Mouse (Mus musculus) embryonic facial prominence, embryonic 13.5 days (tissue): Measurements from ENCODE around the gene Med13l. TPM values are rescaled to one million over a fixed set of nuclear protein-coding genes. Genes with fewer than 3 reads are reported as not detected.

Experiments
- ATAC-seq: fragments of 200-750 bp; cut with Nextera tagmentation; 2 replicates; pipeline ENCODE4 v1.8.0; 2017; ENCODE audit warnings: low read depth; ENCODE audit not compliant: insufficient number of reproducible peaks, insufficient read depth, low FRiP score, low TSS enrichment
- H3K27ac ChIP-seq: fragments of 300-500 bp; sonication (generic); 2 replicates; pipeline ENCODE4 v1.5.1; 2015; ENCODE audit warnings: moderate library complexity, mild to moderate bottlenecking, inconsistent platforms
- H3K27me3 ChIP-seq: fragments of 300-500 bp; sonication (generic); 2 replicates; pipeline ENCODE4 v1.6.1; 2015; ENCODE audit warnings: mild to moderate bottlenecking, inconsistent platforms
- H3K36me3 ChIP-seq: fragments of 300-500 bp; sonication (generic); 2 replicates; pipeline ENCODE4 v1.6.1; 2015; ENCODE audit warnings: mild to moderate bottlenecking, inconsistent platforms
- H3K4me1 ChIP-seq: fragments of 300-500 bp; sonication (generic); 2 replicates; pipeline ENCODE4 v1.6.1; 2015; ENCODE audit warnings: inconsistent platforms
- H3K4me2 ChIP-seq: fragments of 300-500 bp; sonication (generic); 2 replicates; pipeline ENCODE4 v1.6.1; 2015; ENCODE audit warnings: moderate library complexity, mild to moderate bottlenecking, inconsistent platforms
- H3K4me3 ChIP-seq: fragments of 300-500 bp; sonication (generic); 2 replicates; pipeline ENCODE4 v1.5.1; 2015; ENCODE audit warnings: mild to moderate bottlenecking, inconsistent platforms
- H3K9ac ChIP-seq: fragments of 300-500 bp; sonication (generic); 2 replicates; pipeline ENCODE4 v1.6.1; 2015; ENCODE audit warnings: mild to moderate bottlenecking, inconsistent platforms
- H3K9me3 ChIP-seq: fragments of 300-500 bp; sonication (generic); 2 replicates; pipeline ENCODE4 v1.6.1; 2016; ENCODE audit warnings: inconsistent platforms
- WGBS: fragments of 180-500 bp; shearing (Covaris S2); methylation state at CpG from one replicate; pipeline ENCODE4 v1.1.7; 2015; ENCODE audit warnings: mixed read lengths; 5-methylcytosine and 5-hydroxymethylcytosine counted together
- polyA plus RNA-seq: library from polyadenylated mRNA; unstranded; fragments of >200 nt; fragmentation: Nextera tagmentation; extraction: Ambion mirVana; gene quantifications from 2 replicates; pipeline ENCODE4 v1.2.1, GENCODE M21; 2015

Med13l gene
- polyA plus RNA-seq, 1 experiment from 2014 or later = 16.6 TPM

- Histone ChIP-seq H3K9ac (peak overlapping the region; percentile 49; the same call in 1 of the 2 replicates), H3K4me1 (peaks cover 65% of the 10 kb centered on the region)
Measured at GRCm38 (mm10) chr5:118635476-118636187, 75.2 kb downstream of the Med13l start.

GRCm38 (mm10) chr5:118636399-118637369, 76.2 kb downstream of the Med13l start:
- Histone ChIP-seq H3K4me1 (peaks cover 67% of the 10 kb centered on the region), H3K36me3 (no peaks in the 10 kb centered on the region), H3K4me2 (no peak overlapping the region), H3K9me3 (no peaks in the 10 kb centered on the region), H3K9ac (no peak overlapping the region), H3K27me3 (no peaks in the 10 kb centered on the region), H3K4me3 (no peak overlapping the region), H3K27ac (no peak overlapping the region)
- no peak for ATAC-seq
- WGBS = 85% methylated on average over 16 of the region's 16 CpGs

More at GRCm38 (mm10) chr5:118635476-118636187, 75.2 kb downstream of the Med13l start:
- H3K9me3 ChIP-seq = no peaks in the 10 kb centered on the region
- peak overlapping the region; percentile 44; the same call in 1 of the 2 replicates for H3K27ac ChIP-seq
- 7% methylated on average over 11 of the region's 11 CpGs for WGBS
- peak overlapping the region; percentile 24 for H3K4me2 ChIP-seq
- no peak for ATAC-seq
- H3K4me3 ChIP-seq = no peak overlapping the region
- H3K36me3 ChIP-seq = no peaks in the 10 kb centered on the region
- H3K27me3 ChIP-seq = no peaks in the 10 kb centered on the region

DNA sequence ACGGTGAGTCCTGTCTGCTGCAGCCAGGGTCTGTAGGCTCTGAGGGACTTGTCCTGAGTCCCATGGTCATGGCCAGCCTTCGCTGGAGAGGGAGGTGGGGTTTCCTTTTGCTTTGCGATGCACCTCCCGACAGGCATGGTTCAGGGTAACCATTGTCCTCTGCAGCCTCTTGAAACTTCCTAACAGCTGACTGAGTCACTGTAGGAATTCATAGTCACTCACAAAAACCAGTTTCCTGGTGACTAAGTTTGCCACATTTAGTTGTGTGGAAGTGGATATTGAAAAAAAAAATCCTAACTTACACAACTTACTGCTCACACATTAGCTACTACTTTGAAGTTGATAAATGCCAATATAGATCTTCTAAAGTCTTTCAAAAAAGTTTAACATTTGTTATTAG, 77.5 kb downstream of the Med13l start:
- no peak for ATAC-seq
- no peaks in the 10 kb centered on the region for H3K36me3 ChIP-seq
- no peak overlapping the region for H3K4me2 ChIP-seq
- peaks cover 61% of the 10 kb centered on the region for H3K4me1 ChIP-seq
- no peaks in the 10 kb centered on the region for H3K27me3 ChIP-seq
- H3K9me3 ChIP-seq = no peaks in the 10 kb centered on the region
- WGBS = 70% methylated on average over 4 of the region's 4 CpGs
- no peak overlapping the region for H3K9ac ChIP-seq
- no peak overlapping the region for H3K4me3 ChIP-seq
- no peak overlapping the region for H3K27ac ChIP-seq

- Histone ChIP-seq H3K27me3 (no peaks in the 10 kb centered on the region), H3K4me3 (no peak overlapping the region), H3K9ac (no peak overlapping the region), H3K27ac (peak overlapping the region; percentile 33; the same call in 1 of the 2 replicates), H3K9me3 (no peaks in the 10 kb centered on the region), H3K36me3 (no peaks in the 10 kb centered on the region), H3K4me2 (no peak overlapping the region), H3K4me1 (peaks cover 62% of the 10 kb centered on the region)
- 72% methylated on average over 9 of the region's 9 CpGs for WGBS
- no peak for ATAC-seq
Measured at GRCm38 (mm10) chr5:118638534-118639109, 78.1 kb downstream of the Med13l start.

DNA sequence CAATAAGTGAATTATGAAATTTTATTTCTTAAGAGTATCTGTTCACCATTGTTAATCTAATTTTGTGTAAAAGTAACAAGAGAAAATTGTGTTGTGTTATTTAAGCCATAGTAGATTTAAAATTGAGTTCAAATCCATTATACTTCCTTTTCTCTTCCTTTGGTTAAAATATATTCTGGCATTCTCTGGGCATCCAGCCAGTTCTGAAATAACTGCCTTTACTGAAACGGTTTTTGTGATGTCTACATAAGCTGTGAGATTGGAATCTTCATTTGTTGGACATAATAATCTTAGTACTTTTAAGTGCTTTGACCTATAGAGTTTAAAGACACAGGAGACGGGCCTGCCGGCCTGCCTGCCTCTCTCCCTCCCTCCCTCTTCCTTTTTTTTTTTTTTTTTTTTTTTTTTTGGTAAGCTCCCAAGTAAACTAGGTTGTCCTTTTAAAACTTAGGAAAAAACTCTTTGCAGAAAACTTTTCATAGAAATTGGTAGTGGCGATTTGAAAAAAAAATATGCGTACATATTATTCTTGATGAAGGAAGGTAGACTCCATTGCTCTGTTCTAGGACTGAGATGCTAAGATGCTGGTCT, 78.7 kb downstream of the Med13l start:
- Histone ChIP-seq H3K4me1 (peaks cover 58% of the 10 kb centered on the region), H3K4me3 (no peak overlapping the region), H3K9ac (no peak overlapping the region), H3K27ac (no peak overlapping the region), H3K27me3 (no peaks in the 10 kb centered on the region), H3K9me3 (no peaks in the 10 kb centered on the region), H3K4me2 (no peak overlapping the region), H3K36me3 (no peaks in the 10 kb centered on the region)
- WGBS = 38% methylated on average over 5 of the region's 5 CpGs
- no peak for ATAC-seq

DNA sequence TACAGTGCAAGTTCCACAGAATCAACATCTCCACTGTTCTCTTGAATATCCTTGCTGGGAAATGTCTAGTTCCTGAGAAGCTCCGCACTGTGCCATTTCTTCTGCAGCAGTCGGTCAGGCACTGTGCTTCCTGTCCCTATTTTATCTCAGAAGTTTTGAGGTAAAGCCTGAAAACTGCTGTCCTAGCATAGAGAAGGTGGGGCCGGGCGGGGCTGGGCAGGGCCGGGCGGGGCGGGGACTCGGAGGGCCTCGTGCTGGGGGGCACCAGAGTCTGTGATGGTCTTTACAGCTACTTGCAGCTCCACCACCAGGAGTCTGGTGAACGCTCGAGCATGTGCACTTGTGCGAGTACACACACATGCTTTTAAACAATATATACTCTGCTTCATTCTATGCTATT, 83.6 kb downstream of the Med13l start:
- no peaks in the 10 kb centered on the region for H3K9me3 ChIP-seq
- 82% methylated on average over 12 of the region's 12 CpGs for WGBS
- no peaks in the 10 kb centered on the region for H3K27me3 ChIP-seq
- peaks cover 52% of the 10 kb centered on the region for H3K4me1 ChIP-seq
- H3K4me2 ChIP-seq = no peak overlapping the region
- no peak overlapping the region for H3K27ac ChIP-seq
- H3K4me3 ChIP-seq = no peak overlapping the region
- H3K36me3 ChIP-seq = no peaks in the 10 kb centered on the region
- H3K9ac ChIP-seq = no peak overlapping the region
- ATAC-seq = no peak

DNA sequence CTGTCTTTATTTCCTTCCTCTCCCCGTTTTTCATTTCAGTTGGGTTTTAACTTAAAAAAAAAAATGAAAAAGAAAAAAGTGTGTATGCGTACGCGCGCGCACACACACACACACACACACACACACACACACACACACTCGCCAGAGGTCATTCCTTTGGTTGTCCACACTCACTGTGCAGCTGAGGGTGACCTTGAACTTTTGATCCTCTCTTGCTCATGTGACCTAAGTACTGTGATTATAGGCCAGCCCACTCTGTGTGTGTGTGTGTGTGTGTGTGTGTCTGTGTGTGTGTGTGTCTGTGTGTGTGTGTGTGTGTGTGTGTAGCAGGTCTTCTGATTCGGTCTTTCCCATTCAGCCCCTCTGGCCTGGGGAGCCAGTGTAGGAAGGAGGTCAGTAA, 84.0 kb downstream of the Med13l start:
- no peak for ATAC-seq
- peaks cover 52% of the 10 kb centered on the region for H3K4me1 ChIP-seq
- no peaks in the 10 kb centered on the region for H3K9me3 ChIP-seq
- H3K27ac ChIP-seq = no peak overlapping the region
- no peak overlapping the region for H3K9ac ChIP-seq
- no peaks in the 10 kb centered on the region for H3K36me3 ChIP-seq
- H3K4me3 ChIP-seq = no peak overlapping the region
- WGBS = 90% methylated on average over 8 of the region's 8 CpGs
- no peaks in the 10 kb centered on the region for H3K27me3 ChIP-seq
- no peak overlapping the region for H3K4me2 ChIP-seq

GRCm38 (mm10) chr5:118645196-118645805, 84.8 kb downstream of the Med13l start:
- H3K4me2 ChIP-seq = no peak overlapping the region
- no peak for ATAC-seq
- H3K4me3 ChIP-seq = no peak overlapping the region
- no peak overlapping the region for H3K27ac ChIP-seq
- whole genome bisulfite sequencing = 82% methylated on average over 10 of the region's 10 CpGs
- no peaks in the 10 kb centered on the region for H3K9me3 ChIP-seq
- H3K9ac ChIP-seq = no peak overlapping the region
- no peaks in the 10 kb centered on the region for H3K36me3 ChIP-seq
- no peaks in the 10 kb centered on the region for H3K27me3 ChIP-seq
- H3K4me1 ChIP-seq = peaks cover 49% of the 10 kb centered on the region

GRCm38 (mm10) chr5:118646897-118647296, 86.4 kb downstream of the Med13l start:
- Histone ChIP-seq H3K27ac (no peak overlapping the region), H3K27me3 (no peaks in the 10 kb centered on the region), H3K4me2 (no peak overlapping the region), H3K4me3 (no peak overlapping the region), H3K9ac (no peak overlapping the region), H3K36me3 (no peaks in the 10 kb centered on the region), H3K4me1 (peaks cover 56% of the 10 kb centered on the region), H3K9me3 (no peaks in the 10 kb centered on the region)
- no peak for ATAC-seq
- 80% methylated on average over 5 of the region's 5 CpGs for WGBS

DNA sequence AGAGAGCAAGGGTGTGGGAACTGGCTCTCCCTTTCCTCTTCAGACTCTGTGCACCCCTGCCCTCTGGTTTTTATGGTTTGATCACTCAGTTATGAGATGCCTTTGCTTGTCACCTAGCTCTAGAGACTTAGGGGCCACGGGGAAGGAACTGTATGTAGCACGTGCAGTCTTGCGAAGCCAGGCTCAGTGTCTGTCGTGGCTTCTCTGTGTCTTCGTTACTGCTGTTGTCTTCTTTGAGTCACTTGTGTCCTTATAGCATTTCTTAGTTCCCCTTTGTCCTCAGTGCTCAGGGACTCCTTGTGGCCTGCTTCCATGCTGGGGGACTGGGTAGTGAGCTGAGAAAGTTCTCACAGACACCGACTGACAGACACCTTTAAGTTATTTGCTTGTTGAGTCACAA, 86.9 kb downstream of the Med13l start:
- 64% methylated on average over 6 of the region's 6 CpGs for WGBS

More for the DNA sequence above, 86.9 kb downstream of the Med13l start:
- H3K36me3 ChIP-seq = no peaks in the 10 kb centered on the region
- no peaks in the 10 kb centered on the region for H3K27me3 ChIP-seq
- H3K4me3 ChIP-seq = no peak overlapping the region
- H3K4me2 ChIP-seq = no peak overlapping the region
- ATAC-seq = no peak
- H3K27ac ChIP-seq = no peak overlapping the region
- no peak overlapping the region for H3K9ac ChIP-seq
- H3K9me3 ChIP-seq = no peaks in the 10 kb centered on the region
- peaks cover 58% of the 10 kb centered on the region for H3K4me1 ChIP-seq
